Mouse (Mus musculus) cerebellum, adult 2 months (tissue): Measurements from ENCODE around the gene Ezr. TPM values are rescaled to one million over a fixed set of nuclear protein-coding genes. Genes with fewer than 3 reads are reported as not detected.

ENCODE experiments used
- DNase-seq, 2 experiments: peaks; one replicate each; pipeline ENCODE4 v3.0.0; 2021
- H3K27ac ChIP-seq: fragments of 200-500 bp; 2 replicates; pipeline ENCODE4 v1.5.1; 2012; ENCODE audit warnings: low read length, control low read depth, inconsistent platforms; ENCODE audit not compliant: insufficient read depth
- H3K27me3 ChIP-seq: fragments of 200-500 bp; 2 replicates; pipeline ENCODE4 v1.6.1; 2012; ENCODE audit warnings: inconsistent platforms, mild to moderate bottlenecking, low read length, moderate library complexity; ENCODE audit not compliant: control insufficient read depth, insufficient read depth
- H3K4me1 ChIP-seq: fragments of 200-500 bp; 2 replicates; pipeline ENCODE4 v1.6.1; 2011; ENCODE audit warnings: low read length; ENCODE audit not compliant: control insufficient read depth, insufficient read depth
- H3K4me3 ChIP-seq: fragments of 200-500 bp; replicated peaks from 2 replicates; pipeline ENCODE3; 2011; ENCODE audit warnings: mild to moderate bottlenecking, low read depth, low read length, control low read depth; ENCODE audit not compliant: insufficient read depth
- CTCF ChIP-seq: fragments of 200-500 bp; IDR thresholded peaks from 2 replicates; pipeline ENCODE4 v1.5.1; 2011; ENCODE audit warnings: low read depth, mild to moderate bottlenecking, control low read depth, low read length, moderate library complexity, borderline replicate concordance; ENCODE audit not compliant: insufficient read depth
- POLR2A ChIP-seq: fragments of 200-500 bp; IDR thresholded peaks from 2 replicates; pipeline ENCODE4 v1.6.1; 2011; ENCODE audit warnings: low read length, control low read depth, borderline replicate concordance; ENCODE audit not compliant: insufficient read depth
- whole genome bisulfite sequencing: fragments of 180-500 bp; shearing (Covaris S2); methylation state at CpG from one replicate; pipeline ENCODE4 v1.1.7; 2018; 5-methylcytosine and 5-hydroxymethylcytosine counted together
- polyA plus RNA-seq: library from polyadenylated mRNA; depleted of rRNA; stranded (reverse); fragments of >200 nt; gene quantifications from 2 replicates; pipeline ENCODE4 v1.2.3, GENCODE M21; 2012

The Ezr gene
- polyA plus RNA-seq, 1 experiment: 12.1 TPM

DNA sequence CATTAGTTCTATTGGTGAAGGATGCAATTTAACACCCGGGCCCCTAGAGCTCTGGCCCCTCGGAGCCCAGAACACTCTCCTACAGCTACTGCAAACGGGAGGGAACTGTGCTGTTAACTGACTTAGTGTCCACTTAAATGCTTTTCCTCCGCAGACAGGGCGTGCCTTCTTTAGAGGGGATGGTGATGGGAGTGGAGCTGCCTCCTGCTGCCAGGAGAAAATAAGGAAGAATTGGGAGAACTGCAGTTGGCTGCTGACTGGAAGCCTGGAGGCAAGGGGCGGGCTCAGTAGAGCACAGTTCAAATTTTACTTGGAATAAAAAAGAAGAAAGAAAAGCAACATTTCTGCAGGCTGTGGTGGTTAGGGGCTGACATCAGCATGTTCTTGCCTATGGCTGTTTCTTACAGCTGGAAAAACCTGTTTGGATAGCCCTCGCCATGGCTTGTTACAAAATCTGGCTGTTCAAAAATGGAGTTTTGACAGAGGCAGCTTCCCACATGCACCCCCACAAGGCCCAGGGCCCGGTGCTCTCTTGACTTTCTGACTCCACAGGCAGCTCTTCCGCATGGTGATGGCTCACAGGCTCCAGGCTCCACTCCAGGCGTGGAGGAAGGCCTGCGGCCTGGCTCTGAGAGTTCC lies 31.2 kb downstream of the Ezr start:
- TF ChIP-seq CTCF (no peak), POLR2A (no peak)
- 89% methylated on average over 11 of the region's 11 CpGs for WGBS
- Histone ChIP-seq H3K27me3 (no peaks in the 10 kb centered on the region), H3K27ac (no peak overlapping the region), H3K4me1 (no peaks in the 10 kb centered on the region), H3K4me3 (no peak overlapping the region)
- DNase-seq: no peak

DNA sequence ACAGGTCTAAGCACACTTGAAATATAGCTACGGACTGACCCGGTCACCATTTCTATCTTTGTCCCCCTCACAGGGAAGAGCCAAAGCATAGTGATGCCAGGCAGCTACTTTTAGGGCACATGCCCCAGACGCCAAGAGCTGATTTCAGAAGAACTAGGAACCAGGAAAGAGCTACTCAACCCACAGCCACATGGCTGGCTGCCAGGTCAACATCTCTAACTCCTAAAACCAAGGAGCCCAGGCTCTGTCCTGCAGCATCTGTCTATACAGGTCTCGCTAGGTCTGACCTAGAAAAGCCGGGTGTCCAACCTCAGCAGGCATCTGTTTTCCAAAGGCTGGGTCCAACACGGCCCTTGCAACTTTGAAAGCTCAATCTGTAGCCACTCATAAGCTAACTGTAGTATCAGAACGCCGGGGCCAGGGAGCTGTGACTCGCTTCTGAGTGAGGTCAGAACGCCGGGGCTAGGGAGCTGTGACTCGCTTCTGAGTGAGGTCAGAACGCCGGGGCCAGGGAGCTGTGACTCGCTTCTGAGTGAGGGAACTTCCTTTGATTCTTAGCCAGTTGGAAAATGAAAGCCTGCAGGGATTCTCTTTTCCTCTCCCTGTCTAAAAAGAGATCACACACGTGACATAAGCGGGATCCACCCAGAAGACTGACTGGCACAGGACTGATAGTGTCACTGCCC lies 33.7 kb downstream of the Ezr start:
- WGBS: 70% methylated on average over 17 of the region's 17 CpGs
- no peaks in the 10 kb centered on the region for H3K4me1 ChIP-seq
- TF ChIP-seq CTCF (no peak), POLR2A (no peak)

DNA sequence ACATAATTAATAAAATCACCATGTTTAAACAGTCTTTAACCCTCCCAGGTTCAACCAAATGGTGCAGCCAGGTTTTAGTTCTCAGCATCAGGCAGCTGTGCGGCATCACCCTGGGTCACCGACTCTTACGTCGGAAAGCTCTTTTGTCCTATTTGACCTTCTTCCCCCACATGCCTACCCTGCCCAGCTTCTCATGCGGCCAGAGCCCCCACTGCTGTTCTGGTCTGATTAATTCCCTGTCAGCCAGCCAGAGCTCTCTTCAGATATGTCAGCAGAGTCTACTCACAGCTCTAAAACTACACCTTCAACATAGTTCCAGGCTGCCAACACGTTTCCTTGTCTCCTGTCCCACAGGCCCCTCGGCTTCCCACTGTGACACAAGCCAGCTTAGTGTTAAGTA lies 35.1 kb downstream of the Ezr start:
- 68% methylated on average over 7 of the region's 7 CpGs for WGBS
- no peak overlapping the region for H3K4me3 ChIP-seq
- no peak for DNase-seq
- no peak for TF ChIP-seq POLR2A
- no peak for TF ChIP-seq CTCF
- no peak overlapping the region for H3K27ac ChIP-seq
- no peaks in the 10 kb centered on the region for H3K27me3 ChIP-seq
- H3K4me1 ChIP-seq: peaks cover 1% of the 10 kb centered on the region; the same call in 1 of the 2 replicates

More for the DNA sequence above, 33.7 kb downstream of the Ezr start:
- H3K27ac ChIP-seq: no peak overlapping the region
- H3K4me3 ChIP-seq: no peak overlapping the region
- DNase-seq: no peak
- no peaks in the 10 kb centered on the region for H3K27me3 ChIP-seq

DNA sequence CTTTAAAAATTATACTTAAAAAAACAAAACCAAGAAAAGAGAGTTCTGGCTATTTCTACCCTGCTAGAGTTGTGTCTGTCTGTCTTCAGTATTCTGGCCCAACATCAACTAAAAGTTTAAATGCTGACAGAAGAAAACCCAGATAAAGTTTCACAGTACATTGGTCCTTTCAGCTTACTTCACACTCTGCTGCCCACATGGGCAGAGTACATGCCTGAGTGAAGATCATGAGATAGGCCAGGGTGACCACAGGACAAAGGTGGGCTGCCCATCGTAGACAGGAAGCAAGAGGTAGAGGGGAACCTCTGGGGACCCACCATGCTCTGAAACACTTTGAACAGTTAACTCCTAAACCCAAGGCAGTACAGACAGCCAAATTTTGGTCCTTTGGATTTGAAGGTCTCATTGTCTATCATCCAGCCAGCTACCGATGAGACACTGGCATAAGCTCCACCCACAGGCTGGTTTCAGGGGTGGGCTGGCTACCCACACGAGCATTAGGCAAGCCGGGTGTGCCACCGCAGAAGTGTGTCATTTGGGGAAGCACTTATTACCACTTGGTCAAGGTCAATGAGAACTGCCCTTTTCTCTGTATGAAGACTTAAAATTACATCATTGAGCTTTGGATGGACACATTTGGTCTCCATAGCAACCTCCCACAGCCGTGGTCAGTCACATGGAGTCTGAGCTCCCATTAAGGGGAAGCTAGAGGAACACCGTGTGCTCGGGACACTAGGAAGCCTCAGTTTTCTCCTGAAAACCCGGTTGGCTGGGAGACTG lies 35.9 kb downstream of the Ezr start:
- peaks cover 4% of the 10 kb centered on the region; the same call in 1 of the 2 replicates for H3K4me1 ChIP-seq
- no peaks in the 10 kb centered on the region for H3K27me3 ChIP-seq
- no peak overlapping the region for H3K4me3 ChIP-seq
- DNase-seq: no peak
- 64% methylated on average over 9 of the region's 9 CpGs for WGBS
- no peak overlapping the region for H3K27ac ChIP-seq
- TF ChIP-seq CTCF (no peak), POLR2A (no peak)

DNA sequence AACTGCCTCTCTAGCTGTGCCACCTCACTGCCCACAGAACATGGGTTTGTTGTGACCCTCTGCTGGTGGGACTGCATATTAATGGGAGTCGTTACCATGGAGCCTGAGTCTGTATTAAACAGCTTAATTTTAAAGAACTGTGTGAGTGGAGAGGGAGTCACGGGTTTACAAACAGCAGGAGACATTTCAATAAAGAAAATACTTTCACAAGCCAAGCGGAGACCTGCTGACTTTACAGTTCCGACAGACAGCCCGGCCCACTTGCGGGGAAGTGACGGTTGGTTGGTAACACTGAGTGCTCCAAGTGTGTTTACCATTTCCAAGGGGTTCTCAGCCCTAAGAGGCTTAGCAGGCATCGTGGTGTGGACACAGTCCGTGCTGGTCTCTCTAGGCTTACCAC lies 36.6 kb downstream of the Ezr start:
- Histone ChIP-seq H3K27me3 (no peaks in the 10 kb centered on the region), H3K4me1 (peaks cover 4% of the 10 kb centered on the region; the same call in 1 of the 2 replicates)
- WGBS: 41% methylated on average over 9 of the region's 9 CpGs

DNA sequence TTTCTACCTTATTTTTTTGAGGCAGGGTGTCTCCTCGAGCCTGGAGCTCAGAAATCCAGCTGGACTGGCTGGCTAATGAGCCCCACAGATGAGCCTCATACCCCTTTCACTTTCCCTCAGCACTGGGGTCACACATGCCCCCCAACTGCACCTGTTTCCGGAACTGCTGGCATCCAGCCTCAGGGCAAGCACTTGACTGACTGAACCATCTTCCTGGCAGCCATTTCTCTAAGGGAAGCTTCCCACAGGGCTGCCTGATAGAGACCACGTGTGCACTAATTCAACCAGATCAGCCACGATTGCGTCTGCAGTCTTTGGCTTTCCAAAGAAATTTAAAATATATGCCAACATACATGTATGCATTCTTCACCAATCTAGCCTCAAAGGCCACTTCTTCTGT lies 37.1 kb downstream of the Ezr start:
- TF ChIP-seq POLR2A: no peak
- TF ChIP-seq CTCF: no peak
- H3K4me1 ChIP-seq: peaks cover 4% of the 10 kb centered on the region; the same call in 1 of the 2 replicates
- no peak overlapping the region for H3K27ac ChIP-seq
- no peak overlapping the region for H3K4me3 ChIP-seq
- H3K27me3 ChIP-seq: no peaks in the 10 kb centered on the region
- no peak for DNase-seq
- 19% methylated on average over 5 of the region's 5 CpGs for WGBS

More for the DNA sequence above, 36.6 kb downstream of the Ezr start:
- TF ChIP-seq CTCF (no peak), POLR2A (no peak)
- DNase-seq: no peak
- Histone ChIP-seq H3K27ac (no peak overlapping the region), H3K4me3 (no peak overlapping the region)

DNA sequence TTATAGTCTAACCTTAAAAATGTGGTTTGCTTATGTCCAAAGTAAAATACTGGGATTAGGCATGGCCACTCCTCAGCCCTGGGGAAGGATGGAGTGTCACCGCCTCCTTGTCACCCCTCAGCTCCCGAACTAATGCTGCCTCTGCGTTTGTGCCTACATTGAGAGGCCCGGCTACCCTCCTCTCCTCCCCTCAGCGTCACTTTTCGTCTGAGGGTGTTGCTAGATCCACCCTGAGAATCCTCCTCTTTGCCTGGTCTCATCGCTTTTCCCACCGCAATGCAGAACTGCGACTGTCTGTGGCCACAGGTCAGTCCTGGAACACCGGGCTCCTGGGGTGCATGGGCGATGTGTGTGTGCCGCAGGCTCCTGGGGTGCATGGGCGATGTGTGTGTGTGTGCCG lies 37.7 kb downstream of the Ezr start:
- H3K4me3 ChIP-seq: no peak overlapping the region
- no peak for DNase-seq
- WGBS: 91% methylated on average over 14 of the region's 14 CpGs
- H3K27ac ChIP-seq: no peak overlapping the region
- H3K27me3 ChIP-seq: no peaks in the 10 kb centered on the region
- TF ChIP-seq POLR2A (no peak), CTCF (no peak)
- peaks cover 4% of the 10 kb centered on the region; the same call in 1 of the 2 replicates for H3K4me1 ChIP-seq
